Mouse (Mus musculus) cortical plate, adult 2 months (tissue): Measurements from ENCODE around the gene Map3k12. TPM values are rescaled to one million over a fixed set of nuclear protein-coding genes. Genes with fewer than 3 reads are reported as not detected.

ENCODE experiments used
- H3K27ac ChIP-seq: fragments of 200-500 bp; 2 replicates; pipeline ENCODE4 v1.5.1; 2012; ENCODE audit warnings: low read length, control low read depth, inconsistent platforms; ENCODE audit not compliant: insufficient read depth
- H3K4me1 ChIP-seq: fragments of 200-500 bp; 2 replicates; pipeline ENCODE4 v1.6.1; 2011; ENCODE audit warnings: low read length; ENCODE audit not compliant: control insufficient read depth, insufficient read depth
- H3K4me3 ChIP-seq: fragments of 200-500 bp; 2 replicates; pipeline ENCODE4 v1.5.1; 2011; ENCODE audit warnings: mild to moderate bottlenecking, low read length, control low read depth; ENCODE audit not compliant: insufficient read depth
- CTCF ChIP-seq: fragments of 200-500 bp; IDR thresholded peaks from 2 replicates; pipeline ENCODE4 v1.5.1; 2011; ENCODE audit warnings: mild to moderate bottlenecking, control low read depth, low read length; ENCODE audit not compliant: insufficient read depth; ENCODE audit errors: extremely low read depth
- POLR2A ChIP-seq: fragments of 200-500 bp; IDR thresholded peaks from 2 replicates; pipeline ENCODE4 v1.6.1; 2011; ENCODE audit warnings: mild to moderate bottlenecking, low read length, control low read depth; ENCODE audit not compliant: insufficient read depth; ENCODE audit errors: extremely low read depth
- polyA plus RNA-seq: library from polyadenylated mRNA; depleted of rRNA; stranded (reverse); fragments of >200 nt; gene quantifications from 2 replicates; pipeline ENCODE4 v1.2.3, GENCODE M21; 2012

The Map3k12 gene
- polyA plus RNA-seq, 1 experiment = 98.9 TPM

DNA sequence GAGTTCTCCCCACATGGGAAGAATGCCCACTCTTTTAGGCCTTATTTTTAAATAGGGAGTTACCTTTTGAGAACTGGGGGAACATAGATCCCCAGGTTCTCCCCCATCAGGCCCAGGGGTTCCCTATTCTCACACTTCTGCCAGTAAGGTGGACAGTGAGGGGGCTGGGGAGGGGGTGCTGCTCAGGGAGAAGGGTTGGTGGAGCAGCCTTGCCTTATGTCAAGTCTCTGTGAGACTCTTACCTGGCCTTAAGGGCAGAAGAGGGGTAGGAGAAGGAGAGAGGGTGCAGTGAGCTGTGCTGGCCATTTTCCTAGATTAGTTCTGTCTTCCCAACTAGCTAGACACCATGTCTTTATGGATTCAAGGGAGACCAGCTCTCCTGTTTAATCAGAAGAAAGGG lies 4.4 kb downstream of the Map3k12 start:
- Histone ChIP-seq H3K4me1 (peaks cover 9% of the 10 kb centered on the region), H3K4me3 (no peak overlapping the region), H3K27ac (no peak overlapping the region)
- no peak for TF ChIP-seq CTCF
- no peak for TF ChIP-seq POLR2A

DNA sequence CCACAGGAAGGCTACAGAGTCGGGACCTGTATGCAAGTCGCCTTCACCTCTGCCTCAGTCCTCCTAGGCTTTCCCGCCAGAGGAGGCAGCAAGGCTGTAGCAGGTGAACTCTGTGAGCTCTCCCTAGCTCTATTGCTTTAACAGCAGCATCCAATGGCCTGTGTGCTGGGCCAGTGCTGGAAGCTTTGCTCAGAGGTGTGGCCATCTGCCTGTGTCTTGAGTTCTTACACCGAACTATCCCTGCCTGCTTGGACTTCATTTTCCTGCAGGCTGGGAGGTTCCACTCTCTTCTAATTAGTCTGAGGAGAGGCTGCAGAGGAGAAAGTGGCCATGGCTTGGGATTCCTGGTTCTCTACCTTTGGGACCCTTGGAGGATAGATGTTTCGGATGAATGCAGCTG lies 4.9 kb downstream of the Map3k12 start:
- Histone ChIP-seq H3K4me1 (peaks cover 9% of the 10 kb centered on the region), H3K4me3 (no peak overlapping the region), H3K27ac (no peak overlapping the region)
- TF ChIP-seq POLR2A (no peak), CTCF (no peak)

DNA sequence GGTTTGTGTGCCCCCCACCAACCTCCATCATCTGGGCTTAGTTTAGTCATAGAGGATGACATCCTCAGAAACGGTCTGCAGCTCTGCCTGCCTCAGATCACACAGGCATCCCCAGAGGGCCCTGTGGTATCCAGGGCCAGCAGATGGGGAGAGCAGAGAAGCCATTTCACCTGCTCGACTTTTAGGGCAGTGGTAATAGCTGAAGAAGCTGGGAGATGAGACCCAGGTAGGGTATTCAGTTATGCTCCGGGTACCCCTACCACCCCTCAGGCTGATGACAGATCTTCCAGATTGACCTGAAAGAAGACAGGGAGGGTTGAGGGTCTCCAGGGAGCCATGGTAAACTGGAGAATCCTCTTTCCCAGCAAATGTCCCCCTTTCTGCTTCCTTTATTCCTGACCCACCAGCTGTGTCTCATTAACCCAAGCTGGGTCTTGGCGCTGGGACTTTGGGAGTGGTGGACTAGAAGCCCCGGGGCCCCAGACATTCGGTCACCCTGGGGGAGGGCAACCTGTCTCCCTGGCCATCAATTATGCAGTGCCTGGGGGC lies 5.5 kb downstream of the Map3k12 start:
- H3K27ac ChIP-seq = peak overlapping the region; percentile 45
- no peak overlapping the region; the same call in 1 of the 2 replicates for H3K4me3 ChIP-seq
- TF ChIP-seq CTCF (no peak), POLR2A (no peak)
- H3K4me1 ChIP-seq = peaks cover 9% of the 10 kb centered on the region

DNA sequence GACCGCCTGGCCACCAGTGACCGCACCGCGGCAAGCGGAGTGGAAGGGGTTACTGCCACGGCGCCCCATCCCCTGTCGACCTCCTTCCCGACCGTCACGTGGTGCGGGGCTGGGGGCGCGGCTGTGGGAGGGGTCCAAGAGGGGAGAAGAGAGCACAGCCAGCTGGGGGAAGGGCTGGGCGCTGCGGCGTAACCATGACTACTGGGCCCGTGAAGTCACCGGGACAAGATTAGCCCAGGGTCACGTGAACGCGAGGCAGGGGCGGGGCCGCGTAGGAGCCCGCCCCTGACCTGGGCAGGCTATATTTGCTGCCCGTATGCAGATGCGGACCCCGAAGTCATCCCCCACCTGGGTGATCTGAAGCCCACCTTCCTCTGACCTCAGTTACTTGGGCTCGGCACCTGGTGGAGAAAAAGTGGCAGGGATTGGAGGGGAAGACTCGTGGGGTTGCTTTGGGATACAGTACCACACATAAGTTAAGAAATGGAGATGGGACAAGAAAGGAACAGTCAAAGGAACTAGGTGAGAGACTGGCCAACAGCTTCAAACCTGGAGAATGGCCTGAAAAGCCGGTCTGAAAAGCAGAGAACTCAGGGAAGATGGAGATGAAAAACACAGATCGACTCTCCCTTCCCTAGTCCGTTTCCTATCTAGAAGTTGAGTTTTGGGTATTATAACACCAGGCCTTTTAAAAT lies 6.1 kb downstream of the Map3k12 start:
- peak overlapping the region; percentile 58 for H3K4me3 ChIP-seq
- H3K27ac ChIP-seq = peak overlapping the region; percentile 51
- TF ChIP-seq POLR2A = 0 out of 2 replicates have a peak, but pooled peaks have one; percentile 11
- TF ChIP-seq CTCF = no peak
- peaks cover 9% of the 10 kb centered on the region for H3K4me1 ChIP-seq

DNA sequence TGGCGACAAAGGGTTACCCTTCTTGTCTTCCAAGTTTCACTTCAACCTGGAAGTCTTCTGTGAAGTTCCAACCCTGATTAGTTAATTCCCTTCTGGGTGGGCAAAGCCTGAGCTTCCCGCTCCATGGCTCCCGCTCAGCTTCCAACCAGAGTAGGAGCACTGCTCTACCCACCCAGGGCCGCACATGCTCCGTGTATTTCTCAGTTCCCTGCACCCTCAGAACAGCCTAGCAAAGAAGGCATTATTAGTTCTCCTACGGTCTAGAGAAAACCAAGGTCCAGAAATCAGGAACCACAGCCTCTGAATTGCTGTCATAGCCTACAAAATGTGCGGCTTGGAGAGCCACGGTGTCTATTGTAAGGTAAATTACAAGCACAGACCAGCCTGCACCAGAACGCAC lies 6.8 kb downstream of the Map3k12 start:
- Histone ChIP-seq H3K27ac (peak overlapping the region; percentile 51), H3K4me1 (peaks cover 9% of the 10 kb centered on the region), H3K4me3 (peak overlapping the region; percentile 58)
- TF ChIP-seq POLR2A = no peak

DNA sequence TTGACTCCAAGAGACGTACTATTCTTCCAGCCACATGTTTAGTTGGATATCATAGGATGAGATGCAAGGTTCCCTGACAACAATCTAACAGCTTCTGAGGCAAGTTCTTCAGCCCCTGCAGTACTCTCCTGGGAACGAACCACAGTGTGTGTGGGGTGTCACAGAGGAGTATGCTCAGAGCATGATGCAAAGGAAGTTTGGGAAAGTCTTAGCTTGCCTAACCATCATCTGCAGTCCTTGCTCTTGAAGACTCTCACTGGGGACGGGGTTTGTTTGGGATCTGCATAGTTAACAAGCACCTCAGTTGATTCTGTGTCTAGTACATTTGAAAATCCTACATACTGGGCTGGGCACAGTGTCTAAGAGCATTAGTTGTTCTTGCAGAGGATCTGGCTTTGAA lies 8.5 kb downstream of the Map3k12 start:
- H3K27ac ChIP-seq = no peak overlapping the region
- no peak for TF ChIP-seq POLR2A
- no peak for TF ChIP-seq CTCF
- peaks cover 9% of the 10 kb centered on the region for H3K4me1 ChIP-seq
- no peak overlapping the region for H3K4me3 ChIP-seq

DNA sequence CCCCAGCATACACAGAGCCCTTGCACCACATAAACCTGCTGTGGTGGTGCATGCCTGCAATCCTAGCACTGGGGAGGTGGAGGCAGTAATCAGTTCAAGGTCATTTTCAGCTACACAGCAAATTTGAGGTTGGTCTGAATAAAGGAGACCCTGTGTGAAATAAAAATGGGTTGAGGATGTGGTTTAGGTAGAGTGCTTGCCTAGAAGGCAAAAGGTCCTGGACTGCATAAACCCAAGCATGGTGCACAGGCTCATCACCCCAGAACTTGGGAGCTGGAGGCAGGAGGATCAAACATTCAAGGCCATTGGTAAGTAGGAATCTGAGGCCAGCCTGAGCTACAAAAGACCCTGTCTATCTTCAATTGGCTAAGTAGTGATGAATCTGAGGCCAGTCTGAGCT lies 9.3 kb downstream of the Map3k12 start:
- H3K27ac ChIP-seq = no peak overlapping the region
- TF ChIP-seq CTCF (no peak), POLR2A (no peak)
- H3K4me3 ChIP-seq = no peak overlapping the region
- H3K4me1 ChIP-seq = peaks cover 9% of the 10 kb centered on the region

DNA sequence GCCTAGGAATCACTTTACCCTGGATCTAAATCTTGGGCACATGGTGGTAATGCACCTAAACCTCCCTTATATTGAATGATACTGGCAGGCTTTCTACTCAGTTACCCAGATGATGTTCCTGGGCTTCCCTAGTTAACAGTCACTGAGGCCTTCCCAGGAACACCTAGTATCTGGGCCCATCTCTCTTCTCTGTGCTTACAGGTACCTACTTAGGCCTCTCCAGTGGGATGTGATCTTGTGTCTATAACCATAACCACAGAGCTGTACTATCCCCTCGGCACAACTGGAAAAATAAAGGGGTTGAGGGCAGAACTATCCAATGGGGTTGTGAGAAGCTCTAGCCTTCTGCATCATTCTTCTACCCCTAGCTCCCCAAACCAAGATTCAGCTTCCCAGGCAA lies 10.0 kb downstream of the Map3k12 start:
- H3K4me3 ChIP-seq = no peak overlapping the region
- no peak overlapping the region for H3K27ac ChIP-seq
- no peak for TF ChIP-seq POLR2A
- no peak for TF ChIP-seq CTCF
- H3K4me1 ChIP-seq = peaks cover 7% of the 10 kb centered on the region

DNA sequence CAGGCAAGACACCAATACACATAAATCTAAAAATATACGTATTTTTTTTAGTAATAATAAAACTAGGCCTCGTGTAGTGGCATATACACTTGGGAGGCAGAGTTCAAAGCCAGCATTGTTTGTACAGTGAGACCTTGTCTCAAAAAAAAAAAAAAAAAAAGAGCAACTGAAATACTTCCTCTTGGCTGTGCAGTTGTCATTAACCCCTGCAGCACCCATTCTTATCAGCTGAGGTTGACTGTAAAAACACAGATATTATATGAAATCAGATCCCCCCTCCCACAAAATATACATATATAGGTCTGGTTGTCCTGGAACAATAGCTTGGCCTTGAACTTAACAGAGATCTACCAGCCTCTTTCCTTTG lies 10.4 kb downstream of the Map3k12 start:
- H3K4me1 ChIP-seq = peaks cover 6% of the 10 kb centered on the region; the same call in 1 of the 2 replicates
- TF ChIP-seq POLR2A (no peak), CTCF (no peak)
- no peak overlapping the region for H3K27ac ChIP-seq
- no peak overlapping the region for H3K4me3 ChIP-seq

DNA sequence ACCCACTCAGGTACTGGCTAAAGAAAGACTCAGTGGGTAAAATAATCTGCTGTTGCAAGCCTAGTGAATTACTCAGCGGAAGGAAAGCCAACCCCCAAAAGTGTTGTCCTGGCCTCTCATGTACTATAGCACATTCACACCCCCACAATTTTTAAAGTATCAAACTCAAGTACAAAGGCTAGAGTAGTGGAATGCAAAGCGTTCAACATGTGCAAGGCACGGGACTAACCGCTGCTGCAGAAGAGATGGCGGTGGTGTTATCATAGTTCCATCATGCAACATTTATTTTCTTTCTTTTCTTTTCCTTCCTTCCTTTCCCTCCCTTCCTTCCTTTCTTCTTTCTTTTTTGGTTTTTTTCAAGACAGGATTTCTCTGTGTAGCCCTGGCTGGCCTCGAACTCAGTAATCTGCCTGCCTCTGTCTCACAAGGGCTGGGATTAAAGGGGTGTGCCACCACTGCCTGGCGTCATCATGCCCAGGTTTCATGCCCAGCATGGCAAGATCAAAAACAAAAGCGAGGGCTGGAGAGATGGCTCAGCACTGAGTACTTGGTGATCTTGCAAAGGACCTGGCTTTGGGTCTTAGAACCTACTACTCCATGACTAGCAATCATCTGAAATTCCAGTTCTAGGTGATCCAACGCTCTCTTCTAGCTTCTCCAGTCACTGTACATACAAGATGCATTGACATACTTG lies 10.9 kb downstream of the Map3k12 start:
- Histone ChIP-seq H3K27ac (no peak overlapping the region), H3K4me1 (peaks cover 6% of the 10 kb centered on the region; the same call in 1 of the 2 replicates), H3K4me3 (no peak overlapping the region)
- no peak for TF ChIP-seq CTCF
- no peak for TF ChIP-seq POLR2A
